Mouse (Mus musculus) brain, embryonic 18.5 days (tissue): ENCODE results near the gene Olfr684.

Experiments
- DNase-seq: peaks from one replicate; pipeline ENCODE4 v3.0.0-alpha.2; 2012; ENCODE audit warnings: low read depth, low spot score

The Olfr684 gene

GRCm38 (mm10) chr7:105163553-105163952, at the start of gene Olfr684:
Gene Olfr684, minus strand, starts transcription at chr7:105163653.
- DNase-seq, result no peak

GRCm38 (mm10) chr7:105207385-105207784, 43.9 kb upstream of the Olfr684 start, which contains the start of gene Olfr686:
Gene Olfr686, minus strand, starts transcription at chr7:105207485.
- no peak for DNase-seq

GRCm38 (mm10) chr7:105185912-105186311, 22.5 kb upstream of the Olfr684 start, which contains the start of gene Olfr685:
Gene Olfr685, minus strand, starts transcription at chr7:105186012.
- no peak for DNase-seq

- DNase-seq, result no peak
Measured at GRCm38 (mm10) chr7:105170773-105171172, 7.3 kb upstream of the Olfr684 start.

- no peak for DNase-seq
Measured at GRCm38 (mm10) chr7:105146912-105147311, 16.5 kb downstream of the Olfr684 start, which contains the start of gene Olfr683. Gene Olfr683, minus strand, starts transcription at chr7:105147012.

- no peak for DNase-seq
Measured at GRCm38 (mm10) chr7:105141275-105141674, 22.2 kb downstream of the Olfr684 start.

- no peak for DNase-seq
Measured at GRCm38 (mm10) chr7:105116536-105116935, 46.9 kb downstream of the Olfr684 start, which contains the start of gene Olfr681. Gene Olfr681, plus strand, starts transcription at chr7:105116836.
